Mouse (Mus musculus) splenic B cell, adult 2 months (primary cell): Measurements from ENCODE around the gene Fam234b.

Experiments
- DNase-seq: peaks from one replicate; pipeline ENCODE4 v3.0.0-alpha.2; 2011; ENCODE audit warnings: low read depth, low spot score
- H3K27me3 ChIP-seq: 2 replicates; pipeline ENCODE4 v1.6.1; 2012; ENCODE audit warnings: mild to moderate bottlenecking, low read length, moderate library complexity, mixed read lengths; ENCODE audit not compliant: control insufficient read depth, poor library complexity, insufficient read depth, severe bottlenecking
- H3K36me3 ChIP-seq: 2 replicates; pipeline ENCODE4 v1.6.1; 2012; ENCODE audit warnings: mild to moderate bottlenecking, low read length, moderate library complexity, mixed read lengths; ENCODE audit not compliant: control insufficient read depth, poor library complexity, insufficient read depth, severe bottlenecking

Fam234b gene

GRCm38 (mm10) chr6:135292391-135292790, 94.6 kb downstream of the Fam234b start:
- Histone ChIP-seq H3K27me3 (no peaks in the 10 kb centered on the region), H3K36me3 (no peaks in the 10 kb centered on the region)
- no peak for DNase-seq

GRCm38 (mm10) chr6:135294150-135294549, 96.4 kb downstream of the Fam234b start:
- Histone ChIP-seq H3K27me3 (no peaks in the 10 kb centered on the region), H3K36me3 (no peaks in the 10 kb centered on the region)
- DNase-seq, result no peak
